Mouse (Mus musculus) stomach, embryonic 15.5 days (tissue): ENCODE results near the gene St3gal3. TPM values are rescaled to one million over a fixed set of nuclear protein-coding genes. Genes with fewer than 3 reads are reported as not detected.

Experiments used
- ATAC-seq: fragments of 200-750 bp; cut with Nextera tagmentation; 2 replicates; pipeline ENCODE4 v1.8.0; 2017; ENCODE audit warnings: low read depth, moderate number of reproducible peaks, moderate TSS enrichment; ENCODE audit not compliant: insufficient read depth, low FRiP score
- H3K27ac ChIP-seq: fragments of 300-500 bp; sonication (generic); 2 replicates; pipeline ENCODE4 v1.5.1; 2015; ENCODE audit warnings: mild to moderate bottlenecking, inconsistent platforms
- H3K27me3 ChIP-seq: fragments of 300-500 bp; sonication (generic); replicated peaks from 2 replicates; pipeline ENCODE4 v1.6.1; 2015; ENCODE audit warnings: inconsistent platforms
- H3K36me3 ChIP-seq: fragments of 300-500 bp; sonication (generic); 2 replicates; pipeline ENCODE4 v1.6.1; 2015; ENCODE audit warnings: inconsistent platforms
- H3K4me1 ChIP-seq: fragments of 300-500 bp; sonication (generic); 2 replicates; pipeline ENCODE4 v1.6.1; 2015; ENCODE audit warnings: inconsistent platforms
- H3K4me2 ChIP-seq: fragments of 300-500 bp; sonication (generic); 2 replicates; pipeline ENCODE4 v1.6.1; 2015; ENCODE audit warnings: mild to moderate bottlenecking, inconsistent platforms
- H3K4me3 ChIP-seq: fragments of 300-500 bp; sonication (generic); replicated peaks from 2 replicates; pipeline ENCODE4 v1.5.1; 2015; ENCODE audit warnings: inconsistent platforms
- H3K9ac ChIP-seq: fragments of 300-500 bp; sonication (generic); 2 replicates; pipeline ENCODE4 v1.6.1; 2015; ENCODE audit warnings: inconsistent platforms
- H3K9me3 ChIP-seq: fragments of 300-500 bp; sonication (generic); 2 replicates; pipeline ENCODE4 v1.6.1; 2016; ENCODE audit warnings: inconsistent platforms
- WGBS: fragments of 180-500 bp; shearing (Covaris S2); methylation state at CpG from one replicate; pipeline ENCODE4 v1.1.7; 2015; 5-methylcytosine and 5-hydroxymethylcytosine counted together
- polyA plus RNA-seq: library from polyadenylated mRNA; unstranded; fragments of >200 nt; fragmentation: Nextera tagmentation; extraction: Ambion mirVana; gene quantifications from 2 replicates; pipeline ENCODE4 v1.2.1, GENCODE M21; 2015

Gene St3gal3
- polyA plus RNA-seq, 1 experiment from 2014 or later, result 6.4 TPM

- H3K9me3 ChIP-seq, result no peaks in the 10 kb centered on the region
- H3K36me3 ChIP-seq, result no peaks in the 10 kb centered on the region
- ATAC-seq, result peak; percentile 76
- H3K27me3 ChIP-seq, result no peaks in the 10 kb centered on the region
- H3K4me1 ChIP-seq, result peaks cover 11% of the 10 kb centered on the region; the same call in 1 of the 2 replicates
- peak overlapping the region; percentile 33; the same call in 1 of the 2 replicates for H3K27ac ChIP-seq
- WGBS, result 28% methylated on average over 14 of the region's 14 CpGs
- H3K4me3 ChIP-seq, result no peak overlapping the region
- peak overlapping the region; percentile 26 for H3K4me2 ChIP-seq
- H3K9ac ChIP-seq, result no peak overlapping the region
Measured at GRCm38 (mm10) chr4:118083217-118083951, 51.3 kb downstream of the St3gal3 start.

- H3K36me3 ChIP-seq, result no peaks in the 10 kb centered on the region
- no peak overlapping the region for H3K4me2 ChIP-seq
- peaks cover 11% of the 10 kb centered on the region; the same call in 1 of the 2 replicates for H3K4me1 ChIP-seq
- WGBS, result 82% methylated on average over 18 of the region's 18 CpGs
- no peak overlapping the region for H3K9ac ChIP-seq
- H3K27ac ChIP-seq, result no peak overlapping the region
- H3K9me3 ChIP-seq, result no peaks in the 10 kb centered on the region
- H3K4me3 ChIP-seq, result no peak overlapping the region
- no peak for ATAC-seq
- H3K27me3 ChIP-seq, result no peaks in the 10 kb centered on the region
Measured at GRCm38 (mm10) chr4:118081608-118082331, 52.9 kb downstream of the St3gal3 start.

DNA sequence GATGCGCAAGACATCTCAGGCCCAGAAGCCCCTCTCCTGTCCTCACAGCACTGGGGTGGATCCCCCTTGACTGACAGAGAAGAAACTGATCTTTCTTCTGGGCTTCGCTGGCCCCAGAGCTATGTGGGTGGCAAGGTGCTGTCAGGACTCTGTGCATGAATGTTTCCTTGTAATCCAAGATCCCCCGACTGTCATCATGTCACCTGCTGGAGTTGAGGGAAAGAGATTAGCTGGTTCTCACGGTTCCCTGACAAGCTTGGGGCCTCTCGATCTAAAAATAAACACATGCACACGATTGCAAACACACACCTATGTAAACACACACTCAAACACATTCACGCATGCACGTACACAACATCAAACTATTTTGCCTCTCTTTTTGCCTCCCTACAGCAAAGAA lies 54.2 kb downstream of the St3gal3 start:
- Histone ChIP-seq H3K4me2 (no peak overlapping the region), H3K4me1 (peaks cover 11% of the 10 kb centered on the region; the same call in 1 of the 2 replicates), H3K27ac (no peak overlapping the region), H3K36me3 (no peaks in the 10 kb centered on the region), H3K9me3 (no peaks in the 10 kb centered on the region), H3K9ac (no peak overlapping the region), H3K27me3 (no peaks in the 10 kb centered on the region), H3K4me3 (no peak overlapping the region)
- ATAC-seq, result no peak
- 44% methylated on average over 8 of the region's 8 CpGs for WGBS

- peak; percentile 81 for ATAC-seq
- H3K27me3 ChIP-seq, result no peaks in the 10 kb centered on the region
Measured at GRCm38 (mm10) chr4:118079195-118079594, 55.5 kb downstream of the St3gal3 start.

GRCm38 (mm10) chr4:118078576-118078975 lies 56.1 kb downstream of the St3gal3 start:
- Histone ChIP-seq H3K9me3 (no peaks in the 10 kb centered on the region), H3K36me3 (no peaks in the 10 kb centered on the region), H3K4me1 (peaks cover 11% of the 10 kb centered on the region; the same call in 1 of the 2 replicates), H3K4me2 (no peak overlapping the region), H3K9ac (no peak overlapping the region), H3K27me3 (no peaks in the 10 kb centered on the region), H3K4me3 (no peak overlapping the region), H3K27ac (no peak overlapping the region; the same call in 1 of the 2 replicates)
- 86% methylated on average over 9 of the region's 9 CpGs for WGBS
- ATAC-seq, result no peak

More at GRCm38 (mm10) chr4:118079195-118079594, 55.5 kb downstream of the St3gal3 start:
- peaks cover 11% of the 10 kb centered on the region; the same call in 1 of the 2 replicates for H3K4me1 ChIP-seq
- WGBS, result 76% methylated on average over 8 of the region's 8 CpGs
- H3K4me3 ChIP-seq, result no peak overlapping the region
- no peaks in the 10 kb centered on the region for H3K36me3 ChIP-seq
- no peak overlapping the region for H3K27ac ChIP-seq
- H3K9ac ChIP-seq, result no peak overlapping the region
- no peaks in the 10 kb centered on the region for H3K9me3 ChIP-seq
- H3K4me2 ChIP-seq, result no peak overlapping the region

GRCm38 (mm10) chr4:118077293-118077752 lies 57.4 kb downstream of the St3gal3 start:
- Histone ChIP-seq H3K4me3 (no peak overlapping the region), H3K4me1 (peaks cover 7% of the 10 kb centered on the region; the same call in 1 of the 2 replicates), H3K9ac (no peak overlapping the region), H3K27me3 (no peaks in the 10 kb centered on the region), H3K9me3 (no peaks in the 10 kb centered on the region), H3K27ac (peak overlapping the region; percentile 57), H3K36me3 (no peaks in the 10 kb centered on the region), H3K4me2 (no peak overlapping the region)
- ATAC-seq, result no peak
- WGBS, result 44% methylated on average over 12 of the region's 12 CpGs

- Histone ChIP-seq H3K4me3 (no peak overlapping the region), H3K9ac (no peak overlapping the region), H3K4me1 (peaks cover 2% of the 10 kb centered on the region; the same call in 1 of the 2 replicates), H3K27ac (peak overlapping the region; percentile 77), H3K27me3 (no peaks in the 10 kb centered on the region), H3K36me3 (no peaks in the 10 kb centered on the region), H3K9me3 (no peaks in the 10 kb centered on the region), H3K4me2 (no peak overlapping the region)
- 86% methylated on average over 1 of the region's 1 CpGs for WGBS
- ATAC-seq, result no peak
Measured at GRCm38 (mm10) chr4:118076648-118077047, 58.1 kb downstream of the St3gal3 start.

- WGBS, result 86% methylated on average over 9 of the region's 9 CpGs
- Histone ChIP-seq H3K4me1 (peaks cover under 1% of the 10 kb centered on the region; the same call in 1 of the 2 replicates), H3K4me2 (no peak overlapping the region), H3K9ac (no peak overlapping the region), H3K27me3 (no peaks in the 10 kb centered on the region), H3K9me3 (no peaks in the 10 kb centered on the region), H3K36me3 (no peaks in the 10 kb centered on the region), H3K4me3 (no peak overlapping the region), H3K27ac (no peak overlapping the region)
- no peak for ATAC-seq
Measured at GRCm38 (mm10) chr4:118075343-118075742, 59.4 kb downstream of the St3gal3 start.

DNA sequence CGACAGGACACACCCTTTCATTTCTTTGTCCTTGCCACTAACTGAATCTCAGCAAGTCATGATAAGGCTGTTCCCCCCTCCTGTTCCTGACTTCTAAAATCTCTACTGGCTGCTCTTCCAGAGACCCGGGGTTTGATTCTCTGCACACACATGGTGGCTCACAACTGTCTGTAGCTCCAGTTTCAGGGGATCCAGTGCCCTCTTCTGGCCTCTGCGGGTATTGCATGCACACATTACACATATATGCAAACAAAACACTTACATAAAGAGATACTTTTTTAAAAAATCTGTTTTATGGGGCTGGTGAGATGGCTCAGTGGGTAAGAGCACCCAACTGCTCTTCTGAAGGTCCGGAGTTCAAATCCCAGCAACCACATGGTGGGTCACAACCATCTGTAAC lies 60.5 kb downstream of the St3gal3 start:
- no peaks in the 10 kb centered on the region for H3K36me3 ChIP-seq
- WGBS, result 90% methylated on average over 4 of the region's 4 CpGs

GRCm38 (mm10) chr4:118073128-118073527 lies 61.6 kb downstream of the St3gal3 start:
- H3K4me1 ChIP-seq, result peaks cover 6% of the 10 kb centered on the region; the same call in 1 of the 2 replicates
- no peaks in the 10 kb centered on the region for H3K36me3 ChIP-seq
- H3K9ac ChIP-seq, result no peak overlapping the region
- no peak overlapping the region for H3K4me2 ChIP-seq
- H3K9me3 ChIP-seq, result no peaks in the 10 kb centered on the region
- ATAC-seq, result no peak
- no peak overlapping the region for H3K27ac ChIP-seq
- H3K4me3 ChIP-seq, result no peak overlapping the region
- WGBS, result 77% methylated on average over 6 of the region's 6 CpGs
- no peaks in the 10 kb centered on the region for H3K27me3 ChIP-seq

More for the DNA sequence above, 60.5 kb downstream of the St3gal3 start:
- ATAC-seq, result no peak
- H3K27me3 ChIP-seq, result no peaks in the 10 kb centered on the region
- no peak overlapping the region for H3K27ac ChIP-seq
- H3K9me3 ChIP-seq, result no peaks in the 10 kb centered on the region
- H3K4me3 ChIP-seq, result no peak overlapping the region
- peaks cover 6% of the 10 kb centered on the region; the same call in 1 of the 2 replicates for H3K4me1 ChIP-seq
- H3K9ac ChIP-seq, result no peak overlapping the region
- no peak overlapping the region for H3K4me2 ChIP-seq

DNA sequence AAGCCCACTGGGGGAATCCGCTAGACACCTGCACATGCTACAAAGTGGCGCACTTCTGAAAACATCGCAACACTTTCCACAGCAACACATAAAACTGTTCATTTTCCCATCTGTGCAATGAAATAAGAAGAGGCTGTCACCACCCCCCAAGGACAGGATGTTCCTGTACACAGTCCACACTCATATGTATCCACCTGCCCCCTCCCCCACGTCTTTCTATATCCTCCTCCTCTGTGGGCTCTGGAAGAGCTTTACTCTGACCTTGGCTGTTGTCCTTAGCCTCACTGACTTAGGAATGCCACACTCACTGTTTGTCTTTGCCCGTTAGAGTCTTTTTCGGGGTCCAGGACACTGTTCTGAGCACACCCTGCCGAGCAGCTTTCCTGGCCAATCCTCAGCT lies 62.8 kb downstream of the St3gal3 start:
- H3K27ac ChIP-seq, result no peak overlapping the region
- H3K9ac ChIP-seq, result no peak overlapping the region
- H3K4me1 ChIP-seq, result peaks cover 6% of the 10 kb centered on the region; the same call in 1 of the 2 replicates
- no peaks in the 10 kb centered on the region for H3K27me3 ChIP-seq
- 76% methylated on average over 7 of the region's 7 CpGs for WGBS
- ATAC-seq, result no peak
- no peaks in the 10 kb centered on the region for H3K36me3 ChIP-seq
- no peak overlapping the region for H3K4me3 ChIP-seq
- no peak overlapping the region for H3K4me2 ChIP-seq
- H3K9me3 ChIP-seq, result no peaks in the 10 kb centered on the region
